Mouse (Mus musculus): ENCODE measurements around the gene Mobp.

Mobp gene

GRCm38 (mm10) chr9:120114051-120114788 lies 35.3 kb upstream of the Mobp start:
- peaks cover 30% of the 10 kb centered on the region for H3K36me3 ChIP-seq (ENCODE audit: insufficient read depth, low read length)
- no peaks in the 10 kb centered on the region for H3K27me3 ChIP-seq (ENCODE audit: insufficient read depth, low read length)
- TF ChIP-seq CTCF (conservative IDR thresholded peaks at IDR 0.05; ENCODE audit: low read length) (no peak), NANOG (IDR thresholded peaks at IDR 0.05; ENCODE audit: borderline replicate concordance, low read length) (no peak)
- peaks cover 70% of the 10 kb centered on the region for H3K4me1 ChIP-seq (replicated peaks; ENCODE audit: low read depth, low read length)
- H3K9me3 ChIP-seq (ENCODE audit: low read length) = peaks cover 5% of the 10 kb centered on the region; the same call in 1 of the 2 replicates
- H3K4me3 ChIP-seq (replicated peaks; ENCODE audit: low read length) = no peak overlapping the region; the same call in 1 of the 2 replicates

GRCm38 (mm10) chr9:120114789-120115151 lies 34.7 kb upstream of the Mobp start:
- Histone ChIP-seq H3K36me3 (ENCODE audit: insufficient read depth, low read length) (peaks cover 36% of the 10 kb centered on the region), H3K4me3 (replicated peaks; ENCODE audit: low read length) (no peak overlapping the region), H3K4me1 (replicated peaks; ENCODE audit: low read depth, low read length) (peaks cover 75% of the 10 kb centered on the region), H3K27me3 (ENCODE audit: insufficient read depth, low read length) (no peaks in the 10 kb centered on the region), H3K9me3 (ENCODE audit: low read length) (no peaks in the 10 kb centered on the region)
- TF ChIP-seq CTCF (conservative IDR thresholded peaks at IDR 0.05; ENCODE audit: low read length) (no peak), NANOG (IDR thresholded peaks at IDR 0.05; ENCODE audit: borderline replicate concordance, low read length) (no peak), POU5F1 (IDR thresholded peaks at IDR 0.05; ENCODE audit: borderline replicate concordance, low read length) (no peak)

GRCm38 (mm10) chr9:120115580-120115979 lies 33.9 kb upstream of the Mobp start:
- H3K27me3 ChIP-seq (ENCODE audit: insufficient read depth, low read length) = no peaks in the 10 kb centered on the region
- H3K9me3 ChIP-seq (ENCODE audit: low read length) = no peaks in the 10 kb centered on the region
- peaks cover 83% of the 10 kb centered on the region for H3K4me1 ChIP-seq (replicated peaks; ENCODE audit: low read depth, low read length)
- TF ChIP-seq POU5F1 (IDR thresholded peaks at IDR 0.05; ENCODE audit: borderline replicate concordance, low read length) (no peak), NANOG (IDR thresholded peaks at IDR 0.05; ENCODE audit: borderline replicate concordance, low read length) (no peak), CTCF (conservative IDR thresholded peaks at IDR 0.05; ENCODE audit: low read length) (no peak)
- H3K36me3 ChIP-seq (ENCODE audit: insufficient read depth, low read length) = peaks cover 44% of the 10 kb centered on the region
- H3K4me3 ChIP-seq (replicated peaks; ENCODE audit: low read length) = 0 out of 2 replicates have a peak overlapping the region, but pooled peaks have one; percentile 10

- H3K9me3 ChIP-seq (ENCODE audit: low read length) = no peaks in the 10 kb centered on the region
- H3K27me3 ChIP-seq (ENCODE audit: insufficient read depth, low read length) = no peaks in the 10 kb centered on the region
- H3K4me3 ChIP-seq (replicated peaks; ENCODE audit: low read length) = peak overlapping the region; percentile 14
- TF ChIP-seq POU5F1 (IDR thresholded peaks at IDR 0.05; ENCODE audit: borderline replicate concordance, low read length) = no peak
- TF ChIP-seq NANOG (IDR thresholded peaks at IDR 0.05; ENCODE audit: borderline replicate concordance, low read length) = no peak
- TF ChIP-seq CTCF (conservative IDR thresholded peaks at IDR 0.05; ENCODE audit: low read length) = no peak
- peaks cover 85% of the 10 kb centered on the region for H3K4me1 ChIP-seq (replicated peaks; ENCODE audit: low read depth, low read length)
- H3K36me3 ChIP-seq (ENCODE audit: insufficient read depth, low read length) = peaks cover 50% of the 10 kb centered on the region
These were observed 33.3 kb upstream of the Mobp start for GRCm38 (mm10) chr9:120116184-120116624.

- TF ChIP-seq POU5F1 (IDR thresholded peaks at IDR 0.05; ENCODE audit: borderline replicate concordance, low read length) = no peak
- no peak for TF ChIP-seq NANOG (IDR thresholded peaks at IDR 0.05; ENCODE audit: borderline replicate concordance, low read length)
- TF ChIP-seq CTCF (conservative IDR thresholded peaks at IDR 0.05; ENCODE audit: low read length) = no peak
- Histone ChIP-seq H3K27me3 (ENCODE audit: insufficient read depth, low read length) (no peaks in the 10 kb centered on the region), H3K36me3 (ENCODE audit: insufficient read depth, low read length) (peaks cover 65% of the 10 kb centered on the region), H3K4me1 (replicated peaks; ENCODE audit: low read depth, low read length) (peaks cover 81% of the 10 kb centered on the region), H3K9me3 (ENCODE audit: low read length) (no peaks in the 10 kb centered on the region), H3K4me3 (replicated peaks; ENCODE audit: low read length) (no peak overlapping the region)
These were observed 31.3 kb upstream of the Mobp start for GRCm38 (mm10) chr9:120118212-120118611.

GRCm38 (mm10) chr9:120120503-120120902 lies 29.0 kb upstream of the Mobp start:
- H3K27me3 ChIP-seq (ENCODE audit: insufficient read depth, low read length) = no peaks in the 10 kb centered on the region
- peaks cover 72% of the 10 kb centered on the region for H3K4me1 ChIP-seq (replicated peaks; ENCODE audit: low read depth, low read length)
- H3K9me3 ChIP-seq (ENCODE audit: low read length) = no peaks in the 10 kb centered on the region
- no peak overlapping the region; the same call in 1 of the 2 replicates for H3K4me3 ChIP-seq (replicated peaks; ENCODE audit: low read length)
- H3K36me3 ChIP-seq (ENCODE audit: insufficient read depth, low read length) = peaks cover 79% of the 10 kb centered on the region
- TF ChIP-seq NANOG (IDR thresholded peaks at IDR 0.05; ENCODE audit: borderline replicate concordance, low read length) (no peak), POU5F1 (IDR thresholded peaks at IDR 0.05; ENCODE audit: borderline replicate concordance, low read length) (no peak)

- Histone ChIP-seq H3K27me3 (ENCODE audit: insufficient read depth, low read length) (no peaks in the 10 kb centered on the region), H3K9me3 (ENCODE audit: low read length) (no peaks in the 10 kb centered on the region), H3K4me3 (replicated peaks; ENCODE audit: low read length) (peak overlapping the region; percentile 77), H3K4me1 (replicated peaks; ENCODE audit: low read depth, low read length) (peaks cover 52% of the 10 kb centered on the region), H3K36me3 (ENCODE audit: insufficient read depth, low read length) (peaks cover 65% of the 10 kb centered on the region)
- TF ChIP-seq NANOG (IDR thresholded peaks at IDR 0.05; ENCODE audit: borderline replicate concordance, low read length) = no peak
- no peak for TF ChIP-seq CTCF (conservative IDR thresholded peaks at IDR 0.05; ENCODE audit: low read length)
- TF ChIP-seq POU5F1 (IDR thresholded peaks at IDR 0.05; ENCODE audit: borderline replicate concordance, low read length) = no peak
These were observed 22.6 kb upstream of the Mobp start for GRCm38 (mm10) chr9:120126868-120127267.

- peaks cover 65% of the 10 kb centered on the region for H3K36me3 ChIP-seq (ENCODE audit: insufficient read depth, low read length)
- no peaks in the 10 kb centered on the region for H3K27me3 ChIP-seq (ENCODE audit: insufficient read depth, low read length)
- TF ChIP-seq CTCF (conservative IDR thresholded peaks at IDR 0.05; ENCODE audit: low read length) (no peak), NANOG (IDR thresholded peaks at IDR 0.05; ENCODE audit: borderline replicate concordance, low read length) (no peak)
- no peaks in the 10 kb centered on the region for H3K9me3 ChIP-seq (ENCODE audit: low read length)
- H3K4me3 ChIP-seq (replicated peaks; ENCODE audit: low read length) = peak within 1 kb of the TSS; percentile 99
- H3K4me1 ChIP-seq (replicated peaks; ENCODE audit: low read depth, low read length) = peaks cover 55% of the 10 kb centered on the region
These were observed 21.8 kb upstream of the Mobp start, which contains the start of gene Rpsa for GRCm38 (mm10) chr9:120127538-120128251. Gene Rpsa, plus strand, starts transcription at chr9:120127689.
